Mouse (Mus musculus) midbrain, embryonic 14.5 days (tissue): Measurements from ENCODE around the gene Platr17. TPM values are rescaled to one million over a fixed set of nuclear protein-coding genes. Genes with fewer than 3 reads are reported as not detected.

Source experiments
- ATAC-seq: fragments of 200-750 bp; cut with Nextera tagmentation; 2 replicates; pipeline ENCODE4 v1.8.0; 2017; ENCODE audit warnings: moderate number of reproducible peaks, moderate library complexity; ENCODE audit not compliant: low FRiP score, low TSS enrichment
- DNase-seq: peaks from one replicate; pipeline ENCODE4 v3.0.0-alpha.2; 2015
- H3K27ac ChIP-seq: fragments of 300-500 bp; sonication (generic); replicated peaks from 2 replicates; pipeline ENCODE4 v1.5.1; 2014; ENCODE audit warnings: mild to moderate bottlenecking, low read depth, low read length, moderate library complexity
- H3K27me3 ChIP-seq: fragments of 300-500 bp; sonication (generic); 2 replicates; pipeline ENCODE4 v1.6.1; 2014; ENCODE audit warnings: low read length, control low read depth, mixed read lengths; ENCODE audit not compliant: control insufficient read depth, insufficient read depth
- H3K36me3 ChIP-seq: fragments of 300-500 bp; sonication (generic); 2 replicates; pipeline ENCODE4 v1.6.1; 2014; ENCODE audit warnings: low read length, control low read depth; ENCODE audit not compliant: control insufficient read depth, insufficient read depth
- H3K4me1 ChIP-seq: fragments of 300-500 bp; sonication (generic); 2 replicates; pipeline ENCODE4 v1.6.1; 2014; ENCODE audit warnings: mild to moderate bottlenecking, antibody characterized with exemption, low read length, control low read depth; ENCODE audit not compliant: control insufficient read depth, insufficient read depth
- H3K4me2 ChIP-seq: fragments of 300-500 bp; sonication (generic); 2 replicates; pipeline ENCODE4 v1.6.1; 2014; ENCODE audit warnings: mild to moderate bottlenecking, low read length, moderate library complexity
- H3K4me3 ChIP-seq: fragments of 300-500 bp; sonication (generic); replicated peaks from 2 replicates; pipeline ENCODE4 v1.5.1; 2014; ENCODE audit warnings: low read depth, low read length
- H3K9ac ChIP-seq: fragments of 300-500 bp; sonication (generic); replicated peaks from 2 replicates; pipeline ENCODE4 v1.6.1; 2014; ENCODE audit warnings: mild to moderate bottlenecking, low read length, moderate library complexity
- H3K9me3 ChIP-seq: fragments of 300-500 bp; sonication (generic); 2 replicates; pipeline ENCODE4 v1.6.1; 2016; ENCODE audit warnings: low read length, control low read depth, mixed read lengths; ENCODE audit not compliant: control insufficient read depth
- WGBS: fragments of 180-500 bp; shearing (Covaris S2); extraction: QIAGEN DNeasy Blood & Tissue Kit; methylation state at CpG from one replicate; pipeline ENCODE4 v1.1.7; 2014; 5-methylcytosine and 5-hydroxymethylcytosine counted together
- polyA plus RNA-seq: library from polyadenylated mRNA; unstranded; fragments of >200 nt; fragmentation: Nextera tagmentation; extraction: Ambion mirVana; gene quantifications from 2 replicates; pipeline ENCODE4 v1.2.1, GENCODE M21; 2014

Platr17 gene
- polyA plus RNA-seq, 1 experiment from 2014 or later, result not detected

DNA sequence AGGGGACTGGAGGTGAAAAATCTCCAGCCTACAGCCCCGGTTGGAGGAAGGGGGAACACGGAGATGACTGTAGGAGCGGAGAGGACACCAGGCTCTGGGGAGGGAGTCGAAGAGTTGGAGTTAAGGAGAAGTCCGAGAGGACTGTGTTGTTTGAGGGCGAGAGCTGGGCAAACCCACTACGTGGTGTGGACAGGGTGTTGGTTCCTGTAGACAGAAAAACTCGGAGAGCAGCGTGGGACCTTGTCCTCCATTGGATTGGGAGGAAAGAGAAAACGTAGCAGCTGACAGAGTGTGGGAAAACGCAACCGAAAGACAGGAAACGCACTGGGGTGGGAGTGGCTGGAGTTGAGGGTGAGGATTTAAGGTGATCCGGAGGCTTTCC lies 4.9 kb downstream of the Platr17 start:
- DNase-seq (no peak), ATAC-seq (peak; percentile 4)

DNA sequence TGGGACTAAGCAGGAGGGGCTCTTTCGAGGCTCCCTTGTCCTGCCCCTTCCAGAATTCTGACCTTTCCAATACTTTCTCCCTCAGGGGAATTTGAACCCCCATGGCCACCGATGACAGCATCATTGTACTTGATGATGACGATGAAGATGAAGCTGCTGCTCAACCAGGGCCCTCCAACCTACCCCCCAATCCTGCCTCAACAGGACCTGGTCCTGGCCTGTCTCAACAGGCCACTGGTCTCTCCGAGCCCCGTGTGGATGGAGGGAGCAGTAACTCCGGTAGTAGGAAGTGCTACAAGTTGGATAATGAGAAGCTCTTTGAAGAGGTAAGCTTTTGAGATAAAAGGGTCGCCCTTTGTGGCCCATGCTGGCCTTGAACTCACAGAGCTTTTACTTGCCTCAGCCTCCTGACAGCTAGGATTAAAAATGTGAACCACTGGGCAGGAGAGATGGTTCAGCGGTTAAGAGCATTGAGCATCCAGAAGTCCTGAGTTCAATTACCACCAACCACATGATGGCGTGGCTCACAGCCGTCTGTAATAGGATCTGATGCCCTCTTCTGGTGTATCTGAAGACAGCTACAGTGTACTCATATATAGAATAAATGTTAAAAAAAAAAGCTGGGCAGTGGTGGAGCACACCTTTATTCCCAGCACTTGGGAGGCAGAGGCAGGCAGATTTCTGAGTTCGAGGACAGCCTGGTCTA lies 5.6 kb downstream of the Platr17 start:
- Histone ChIP-seq H3K4me2 (peak overlapping the region; percentile 93), H3K4me1 (peaks cover 17% of the 10 kb centered on the region), H3K36me3 (peaks cover 36% of the 10 kb centered on the region), H3K27me3 (no peaks in the 10 kb centered on the region), H3K4me3 (peak overlapping the region; percentile 76), H3K9ac (no peak overlapping the region; the same call in 1 of the 2 replicates), H3K9me3 (no peaks in the 10 kb centered on the region), H3K27ac (no peak overlapping the region)
- DNase-seq (no peak), ATAC-seq (no peak)
- WGBS, result 59% methylated on average over 11 of the region's 11 CpGs

More for the DNA sequence above, 4.9 kb downstream of the Platr17 start:
- Histone ChIP-seq H3K4me3 (peak overlapping the region; percentile 76), H3K36me3 (peaks cover 36% of the 10 kb centered on the region), H3K27me3 (no peaks in the 10 kb centered on the region), H3K9me3 (no peaks in the 10 kb centered on the region), H3K4me1 (peaks cover 14% of the 10 kb centered on the region), H3K27ac (peak overlapping the region; percentile 93), H3K4me2 (peak overlapping the region; percentile 93), H3K9ac (peak overlapping the region; percentile 81)
- under 1% methylated on average over 14 of the region's 14 CpGs for WGBS

DNA sequence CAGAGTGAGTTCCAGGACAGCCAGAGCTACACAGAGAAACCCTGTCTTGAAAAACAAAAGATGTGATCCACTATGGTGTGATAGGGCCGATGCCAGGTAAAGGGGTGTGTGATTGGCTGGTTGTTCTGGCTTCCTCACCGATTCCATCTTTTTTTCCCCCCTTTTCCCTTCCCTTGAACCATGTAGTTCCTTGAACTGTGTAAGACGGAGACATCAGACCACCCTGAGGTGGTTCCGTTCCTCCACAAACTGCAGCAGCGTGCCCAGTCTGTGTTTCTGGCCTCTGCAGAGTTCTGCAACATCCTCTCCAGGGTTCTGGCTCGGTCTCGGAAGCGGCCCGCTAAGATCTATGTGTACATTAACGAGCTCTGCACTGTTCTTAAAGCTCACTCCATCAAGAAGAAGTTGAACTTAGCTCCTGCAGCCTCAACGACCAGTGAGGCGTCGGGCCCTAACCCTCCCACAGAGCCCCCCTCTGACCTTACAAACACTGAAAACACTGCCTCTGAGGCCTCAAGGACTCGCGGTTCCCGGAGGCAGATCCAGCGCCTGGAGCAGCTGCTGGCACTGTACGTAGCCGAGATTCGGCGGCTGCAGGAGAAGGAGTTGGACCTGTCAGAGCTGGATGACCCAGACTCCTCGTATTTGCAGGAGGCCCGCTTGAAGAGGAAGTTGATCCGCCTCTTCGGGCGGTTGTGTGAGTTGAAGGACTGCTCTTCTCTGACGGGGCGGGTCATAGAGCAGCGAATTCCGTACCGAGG lies 6.3 kb downstream of the Platr17 start:
- DNase-seq (no peak), ATAC-seq (no peak)
- H3K36me3 ChIP-seq, result peaks cover 36% of the 10 kb centered on the region
- WGBS, result 95% methylated on average over 31 of the region's 31 CpGs
- H3K9ac ChIP-seq, result no peak overlapping the region
- H3K4me3 ChIP-seq, result no peak overlapping the region
- H3K27me3 ChIP-seq, result no peaks in the 10 kb centered on the region
- H3K4me2 ChIP-seq, result no peak overlapping the region
- peaks cover 17% of the 10 kb centered on the region for H3K4me1 ChIP-seq
- H3K27ac ChIP-seq, result no peak overlapping the region
- no peaks in the 10 kb centered on the region for H3K9me3 ChIP-seq

DNA sequence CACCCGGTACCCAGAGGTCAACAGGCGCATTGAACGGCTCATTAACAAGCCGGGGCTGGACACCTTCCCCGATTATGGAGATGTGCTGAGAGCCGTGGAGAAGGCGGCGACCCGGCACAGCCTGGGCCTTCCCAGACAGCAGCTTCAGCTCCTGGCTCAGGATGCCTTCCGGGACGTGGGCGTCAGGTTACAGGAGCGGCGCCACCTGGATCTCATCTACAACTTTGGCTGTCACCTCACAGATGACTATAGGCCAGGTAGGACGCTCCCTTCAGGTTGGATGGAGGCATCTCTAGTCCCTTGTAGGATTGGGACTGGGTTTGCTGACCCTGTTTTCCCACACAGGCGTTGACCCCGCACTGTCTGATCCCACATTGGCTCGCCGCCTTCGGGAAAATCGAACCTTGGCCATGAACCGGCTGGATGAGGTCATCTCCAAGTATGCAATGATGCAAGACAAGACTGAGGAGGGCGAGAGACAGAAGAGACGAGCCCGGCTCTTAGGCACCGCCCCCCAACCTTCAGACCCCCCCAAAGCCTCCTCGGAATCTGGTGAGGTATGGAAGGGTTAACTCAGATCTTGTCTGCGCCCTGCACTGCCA lies 7.0 kb downstream of the Platr17 start:
- no peak overlapping the region for H3K9ac ChIP-seq
- no peaks in the 10 kb centered on the region for H3K9me3 ChIP-seq
- no peaks in the 10 kb centered on the region for H3K27me3 ChIP-seq
- peaks cover 21% of the 10 kb centered on the region for H3K4me1 ChIP-seq
- peaks cover 36% of the 10 kb centered on the region for H3K36me3 ChIP-seq
- ATAC-seq (no peak), DNase-seq (no peak)
- no peak overlapping the region for H3K4me2 ChIP-seq
- no peak overlapping the region for H3K27ac ChIP-seq
- no peak overlapping the region for H3K4me3 ChIP-seq
- 91% methylated on average over 28 of the region's 28 CpGs for WGBS

DNA sequence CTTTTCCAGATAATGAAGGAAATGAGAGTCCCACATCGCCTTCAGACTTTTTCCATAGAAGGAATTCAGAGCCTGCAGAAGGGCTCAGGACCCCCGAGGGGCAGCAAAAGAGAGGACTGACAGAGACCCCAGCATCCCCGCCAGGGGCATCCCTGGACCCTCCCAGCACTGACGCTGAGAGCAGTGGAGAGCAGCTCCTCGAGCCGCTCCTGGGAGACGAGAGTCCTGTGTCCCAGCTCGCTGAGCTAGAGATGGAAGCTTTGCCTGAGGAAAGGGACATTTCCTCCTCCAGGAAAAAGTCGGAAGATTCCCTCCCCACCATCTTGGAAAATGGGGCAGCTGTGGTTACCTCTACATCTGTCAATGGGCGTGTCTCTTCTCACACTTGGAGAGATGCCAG lies 8.3 kb downstream of the Platr17 start:
- peaks cover 41% of the 10 kb centered on the region for H3K36me3 ChIP-seq

DNA sequence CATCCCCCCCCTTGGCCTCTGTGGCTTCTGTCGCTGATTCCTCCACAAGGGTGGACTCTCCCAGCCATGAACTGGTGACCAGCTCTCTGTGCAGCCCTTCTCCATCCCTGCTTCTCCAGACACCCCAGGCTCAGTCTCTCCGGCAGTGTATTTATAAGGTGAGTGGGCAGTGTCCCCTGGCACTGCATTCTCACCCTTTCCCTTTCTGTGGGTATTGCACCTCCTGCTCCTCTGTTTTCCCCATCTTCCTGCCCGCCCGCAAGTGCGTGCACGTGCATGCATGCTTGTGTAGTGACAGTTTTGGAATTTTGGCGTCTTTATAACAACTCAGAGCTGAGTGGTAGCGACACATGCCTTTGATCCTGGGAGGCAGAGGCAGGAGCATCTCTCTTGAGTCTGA lies 9.0 kb downstream of the Platr17 start:
- Histone ChIP-seq H3K27me3 (no peaks in the 10 kb centered on the region), H3K9me3 (no peaks in the 10 kb centered on the region), H3K36me3 (peaks cover 44% of the 10 kb centered on the region), H3K9ac (no peak overlapping the region), H3K4me3 (no peak overlapping the region), H3K4me2 (no peak overlapping the region), H3K27ac (no peak overlapping the region), H3K4me1 (peaks cover 22% of the 10 kb centered on the region)
- ATAC-seq, result no peak
- 95% methylated on average over 8 of the region's 8 CpGs for WGBS
- no peak for DNase-seq

More for the DNA sequence above, 8.3 kb downstream of the Platr17 start:
- H3K9me3 ChIP-seq, result no peaks in the 10 kb centered on the region
- H3K9ac ChIP-seq, result no peak overlapping the region
- no peak overlapping the region for H3K4me3 ChIP-seq
- 93% methylated on average over 10 of the region's 10 CpGs for WGBS
- H3K27ac ChIP-seq, result no peak overlapping the region
- ATAC-seq (no peak), DNase-seq (no peak)
- peaks cover 20% of the 10 kb centered on the region for H3K4me1 ChIP-seq
- H3K4me2 ChIP-seq, result no peak overlapping the region
- no peaks in the 10 kb centered on the region for H3K27me3 ChIP-seq

DNA sequence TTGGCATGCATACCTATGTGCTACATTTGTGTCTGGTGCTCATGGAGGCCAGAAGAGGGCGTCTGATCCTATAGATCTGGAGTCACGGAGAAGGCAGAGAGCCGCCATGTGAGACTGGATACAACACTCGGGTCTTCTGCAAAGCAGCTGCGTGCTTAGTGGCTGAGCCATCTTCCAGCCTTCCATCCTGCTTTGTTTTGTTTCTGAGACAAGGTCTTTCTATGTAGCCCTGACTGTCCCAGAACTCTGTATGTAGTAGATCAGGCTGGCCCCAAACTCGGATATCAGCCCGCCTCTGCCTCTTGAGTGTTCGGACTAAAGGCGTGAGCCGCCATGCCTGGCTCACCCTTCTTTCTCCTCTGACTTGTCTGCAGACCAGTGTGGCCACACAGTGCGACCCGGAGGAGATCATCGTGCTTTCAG lies 10.0 kb downstream of the Platr17 start:
- Histone ChIP-seq H3K27ac (peak overlapping the region; percentile 41; the same call in 1 of the 2 replicates), H3K4me3 (peak overlapping the region; percentile 49), H3K4me1 (peaks cover 31% of the 10 kb centered on the region), H3K9ac (no peak overlapping the region), H3K4me2 (peak overlapping the region; percentile 65), H3K9me3 (no peaks in the 10 kb centered on the region), H3K36me3 (peaks cover 44% of the 10 kb centered on the region), H3K27me3 (no peaks in the 10 kb centered on the region)
- WGBS, result 64% methylated on average over 13 of the region's 13 CpGs
- ATAC-seq (no peak), DNase-seq (no peak)

DNA sequence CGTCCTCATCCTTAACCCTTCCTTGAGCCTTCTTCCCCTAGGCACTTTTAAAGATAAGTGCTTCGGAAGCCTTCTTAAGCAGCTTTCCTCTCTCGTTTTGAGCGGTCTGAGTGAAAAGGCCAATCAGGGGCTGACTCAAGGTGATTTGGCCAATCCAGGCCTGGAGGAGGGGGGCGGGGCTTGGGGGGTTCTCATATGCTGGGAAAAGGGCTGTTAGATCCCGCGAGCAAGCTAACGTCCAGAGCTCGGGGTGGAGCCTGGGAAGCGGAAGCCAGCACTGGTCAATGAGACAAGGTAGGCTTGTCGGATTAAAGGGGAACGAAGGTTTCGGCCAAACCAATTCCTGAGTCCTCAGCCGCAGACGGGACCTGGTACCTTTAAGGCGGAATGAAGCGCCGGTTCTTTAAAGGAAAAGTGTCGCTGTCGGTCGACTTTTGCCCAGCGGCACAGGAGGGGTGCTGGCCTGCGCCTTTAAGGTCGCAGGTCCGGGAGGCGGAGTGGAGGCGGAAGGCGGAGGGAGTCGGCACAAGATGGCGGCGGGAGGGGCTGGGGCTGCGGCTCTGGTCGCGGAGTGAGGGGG lies 10.8 kb downstream of the Platr17 start, which contains the start of the genes Tapbp and Zbtb22:
Tapbp (plus strand) TSS at position 229 of the 580 bp plus-strand sequence.
Zbtb22 (plus strand) TSS at position 234 of the 580 bp plus-strand sequence.
- WGBS, result under 1% methylated on average over 34 of the region's 34 CpGs
- H3K4me3 ChIP-seq, result peak within 1 kb of the TSS; percentile 49
- ATAC-seq (peak; percentile 91), DNase-seq (peak; percentile 98)
- H3K4me2 ChIP-seq, result peak within 1 kb of the TSS; percentile 65
- H3K9me3 ChIP-seq, result no peaks in the 10 kb centered on the region
- peaks cover 44% of the 10 kb centered on the region for H3K36me3 ChIP-seq
- no peaks in the 10 kb centered on the region for H3K27me3 ChIP-seq
- peak within 1 kb of the TSS; percentile 50; the same call in 1 of the 2 replicates for H3K9ac ChIP-seq
- peaks cover 29% of the 10 kb centered on the region for H3K4me1 ChIP-seq
- H3K27ac ChIP-seq, result peak within 1 kb of the TSS; percentile 81
